Mouse (Mus musculus): ENCODE results near the gene Polr1a. TPM values are rescaled to one million over a fixed set of nuclear protein-coding genes. Genes with fewer than 3 reads are reported as not detected.

Polr1a gene
- polyA plus RNA-seq, 1 experiment from 2014 or later = 21.9 TPM

DNA sequence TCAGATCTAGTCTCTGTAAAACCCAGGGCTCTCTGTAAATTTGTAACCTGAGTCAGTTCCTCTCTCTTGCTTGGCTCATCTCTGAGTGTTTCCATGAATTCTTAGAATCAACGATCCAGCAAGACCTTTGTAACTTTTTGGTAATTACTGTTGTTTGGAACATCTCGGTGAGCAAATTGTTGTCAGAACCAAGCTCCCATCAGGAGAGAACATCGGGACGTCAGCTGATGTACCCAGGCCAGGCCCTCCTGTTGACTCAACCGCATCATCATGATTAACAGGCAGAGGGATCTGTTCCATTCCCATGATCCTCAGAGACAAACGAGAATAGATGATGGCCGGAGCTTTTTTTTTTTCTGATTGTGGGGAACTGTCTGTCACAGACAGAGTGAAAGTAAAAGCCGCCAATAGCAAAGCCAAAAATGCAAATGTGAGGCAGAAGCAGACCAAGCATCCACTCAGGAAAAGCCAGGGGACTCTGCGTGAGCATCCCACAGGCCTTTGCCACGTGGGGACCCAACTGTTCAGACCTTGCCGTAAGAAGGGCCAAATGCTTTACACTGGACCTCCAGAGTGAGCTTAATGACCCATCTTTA, 91.2 kb downstream of the Polr1a start:
- no peaks in the 10 kb centered on the region for H3K36me3 ChIP-seq (ENCODE audit: control insufficient read depth, insufficient read depth)
- no peak for ATAC-seq (replicated peaks; ENCODE audit: extremely low read depth, insufficient read depth, low FRiP score)
- no peak overlapping the region for H3K9ac ChIP-seq (ENCODE audit: low read length)
- H3K4me1 ChIP-seq (ENCODE audit: control insufficient read depth, insufficient read depth, low read length) = no peaks in the 10 kb centered on the region
- 85% methylated on average over 11 of the region's 11 CpGs for WGBS
- H3K9me3 ChIP-seq (replicated peaks; ENCODE audit: control insufficient read depth, low read length) = peaks cover 8% of the 10 kb centered on the region
- no peak overlapping the region for H3K4me2 ChIP-seq (ENCODE audit: low read depth, low read length)
- H3K27ac ChIP-seq (ENCODE audit: low read length) = no peak overlapping the region
- no peak overlapping the region for H3K4me3 ChIP-seq (ENCODE audit: low read length)
- H3K27me3 ChIP-seq (ENCODE audit: control insufficient read depth, insufficient read depth, low read length) = no peaks in the 10 kb centered on the region

- Histone ChIP-seq H3K4me2 (ENCODE audit: low read depth, low read length) (no peak overlapping the region), H3K27me3 (ENCODE audit: control insufficient read depth, insufficient read depth, low read length) (no peaks in the 10 kb centered on the region), H3K9ac (ENCODE audit: low read length) (no peak overlapping the region), H3K4me1 (ENCODE audit: control insufficient read depth, insufficient read depth, low read length) (no peaks in the 10 kb centered on the region), H3K36me3 (ENCODE audit: control insufficient read depth, insufficient read depth) (no peaks in the 10 kb centered on the region), H3K9me3 (replicated peaks; ENCODE audit: control insufficient read depth, low read length) (peaks cover 4% of the 10 kb centered on the region), H3K27ac (ENCODE audit: low read length) (no peak overlapping the region), H3K4me3 (ENCODE audit: low read length) (no peak overlapping the region)
- WGBS = 46% methylated on average over 5 of the region's 5 CpGs
- ATAC-seq (replicated peaks; ENCODE audit: extremely low read depth, insufficient read depth, low FRiP score) = no peak
Observed at GRCm38 (mm10) chr6:72001220-72001777, 92.4 kb downstream of the Polr1a start.

DNA sequence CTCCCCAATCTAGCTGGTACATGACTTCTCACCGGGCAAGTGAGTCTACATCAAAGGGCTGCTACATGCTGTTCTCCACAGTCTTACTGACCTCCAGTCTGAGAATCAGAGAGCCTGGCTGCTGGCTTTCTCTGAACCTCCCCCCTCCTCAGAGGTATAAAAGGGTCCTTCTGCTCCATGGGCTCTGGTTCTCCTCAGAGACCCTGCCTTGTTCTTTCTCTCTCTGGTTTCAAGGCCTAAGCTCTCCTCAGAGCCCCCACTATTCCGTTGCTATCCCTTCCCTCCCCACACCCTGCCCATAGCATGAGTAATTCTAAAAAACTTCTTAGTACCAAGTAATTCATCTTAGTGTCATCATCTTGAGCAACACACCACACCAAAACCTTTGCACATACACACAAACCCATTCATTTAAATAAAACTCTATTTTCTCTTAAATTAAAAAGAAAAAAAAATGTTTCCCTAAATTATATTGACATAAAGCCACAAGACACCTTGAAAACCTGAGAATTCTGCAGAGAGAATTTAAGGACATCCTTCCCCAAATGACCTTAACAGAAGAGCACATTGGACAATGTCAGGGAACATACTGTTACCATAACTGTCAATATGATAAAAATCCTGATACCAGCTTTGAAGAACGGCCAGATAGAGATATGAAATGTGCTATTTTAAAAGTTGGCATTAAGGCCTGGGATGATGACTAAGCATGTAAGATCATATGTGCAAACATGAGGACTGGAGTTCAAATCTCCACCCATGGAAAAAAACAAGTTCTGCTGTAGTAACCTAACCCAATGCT, 98.8 kb downstream of the Polr1a start:
- Histone ChIP-seq H3K27ac (ENCODE audit: low read length) (no peak overlapping the region), H3K9me3 (replicated peaks; ENCODE audit: control insufficient read depth, low read length) (peaks cover 3% of the 10 kb centered on the region; the same call in 1 of the 2 replicates), H3K4me1 (ENCODE audit: control insufficient read depth, insufficient read depth, low read length) (no peaks in the 10 kb centered on the region), H3K27me3 (ENCODE audit: control insufficient read depth, insufficient read depth, low read length) (no peaks in the 10 kb centered on the region), H3K9ac (ENCODE audit: low read length) (no peak overlapping the region), H3K4me2 (ENCODE audit: low read depth, low read length) (no peak overlapping the region), H3K36me3 (ENCODE audit: control insufficient read depth, insufficient read depth) (no peaks in the 10 kb centered on the region), H3K4me3 (ENCODE audit: low read length) (no peak overlapping the region)
- WGBS = 57% methylated on average over 3 of the region's 3 CpGs
- ATAC-seq (replicated peaks; ENCODE audit: extremely low read depth, insufficient read depth, low FRiP score) = no peak

DNA sequence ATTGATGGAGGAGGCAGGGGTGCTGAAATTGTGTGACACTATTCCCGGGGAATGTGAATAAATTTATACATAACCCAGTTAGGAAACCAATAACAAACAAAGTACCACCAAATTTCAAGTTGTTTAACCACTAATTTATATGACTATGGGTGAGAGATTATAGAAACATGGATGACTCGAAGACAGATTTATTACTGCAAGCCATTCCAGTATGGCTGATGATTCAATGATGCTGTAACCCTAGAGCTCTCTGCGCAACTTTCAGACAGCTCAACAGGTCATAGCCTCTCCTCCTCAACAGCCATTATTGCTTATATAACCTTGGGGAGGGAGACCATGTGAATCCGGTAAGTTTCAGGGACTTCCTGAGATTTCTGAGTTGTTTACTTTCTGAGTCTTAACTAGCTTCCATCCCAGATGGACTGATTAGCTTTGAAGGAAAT, 99.4 kb downstream of the Polr1a start:
- no peaks in the 10 kb centered on the region for H3K4me1 ChIP-seq (ENCODE audit: control insufficient read depth, insufficient read depth, low read length)
- H3K9ac ChIP-seq (ENCODE audit: low read length) = no peak overlapping the region
- H3K36me3 ChIP-seq (ENCODE audit: control insufficient read depth, insufficient read depth) = no peaks in the 10 kb centered on the region
- no peak overlapping the region for H3K4me2 ChIP-seq (ENCODE audit: low read depth, low read length)
- H3K9me3 ChIP-seq (replicated peaks; ENCODE audit: control insufficient read depth, low read length) = peaks cover 3% of the 10 kb centered on the region; the same call in 1 of the 2 replicates
- WGBS = 90% methylated on average over 4 of the region's 4 CpGs
- ATAC-seq (replicated peaks; ENCODE audit: extremely low read depth, insufficient read depth, low FRiP score) = no peak
- H3K27ac ChIP-seq (ENCODE audit: low read length) = no peak overlapping the region
- H3K27me3 ChIP-seq (ENCODE audit: control insufficient read depth, insufficient read depth, low read length) = no peaks in the 10 kb centered on the region
- no peak overlapping the region for H3K4me3 ChIP-seq (ENCODE audit: low read length)

GRCm38 (mm10) chr6:72009454-72009853, 100.6 kb downstream of the Polr1a start:
- H3K9ac ChIP-seq (ENCODE audit: low read length) = no peak overlapping the region
- no peak overlapping the region for H3K27ac ChIP-seq (ENCODE audit: low read length)
- H3K36me3 ChIP-seq (ENCODE audit: control insufficient read depth, insufficient read depth) = no peaks in the 10 kb centered on the region
- peaks cover 3% of the 10 kb centered on the region; the same call in 1 of the 2 replicates for H3K9me3 ChIP-seq (replicated peaks; ENCODE audit: control insufficient read depth, low read length)
- H3K4me2 ChIP-seq (ENCODE audit: low read depth, low read length) = no peak overlapping the region
- H3K27me3 ChIP-seq (ENCODE audit: control insufficient read depth, insufficient read depth, low read length) = no peaks in the 10 kb centered on the region
- WGBS = 82% methylated on average over 1 of the region's 1 CpGs
- no peak for ATAC-seq (replicated peaks; ENCODE audit: extremely low read depth, insufficient read depth, low FRiP score)
- no peaks in the 10 kb centered on the region for H3K4me1 ChIP-seq (ENCODE audit: control insufficient read depth, insufficient read depth, low read length)
- H3K4me3 ChIP-seq (ENCODE audit: low read length) = no peak overlapping the region

GRCm38 (mm10) chr6:72014033-72014432, 105.2 kb downstream of the Polr1a start:
- Histone ChIP-seq H3K36me3 (ENCODE audit: control insufficient read depth, insufficient read depth) (no peaks in the 10 kb centered on the region), H3K4me1 (ENCODE audit: control insufficient read depth, insufficient read depth, low read length) (no peaks in the 10 kb centered on the region), H3K4me3 (ENCODE audit: low read length) (no peak overlapping the region), H3K27me3 (ENCODE audit: control insufficient read depth, insufficient read depth, low read length) (no peaks in the 10 kb centered on the region), H3K9me3 (replicated peaks; ENCODE audit: control insufficient read depth, low read length) (no peaks in the 10 kb centered on the region), H3K4me2 (ENCODE audit: low read depth, low read length) (no peak overlapping the region), H3K9ac (ENCODE audit: low read length) (no peak overlapping the region), H3K27ac (ENCODE audit: low read length) (no peak overlapping the region)
- 60% methylated on average over 4 of the region's 4 CpGs for WGBS
- ATAC-seq (replicated peaks; ENCODE audit: extremely low read depth, insufficient read depth, low FRiP score) = no peak

- Histone ChIP-seq H3K27me3 (ENCODE audit: control insufficient read depth, insufficient read depth, low read length) (no peaks in the 10 kb centered on the region), H3K27ac (ENCODE audit: low read length) (no peak overlapping the region), H3K36me3 (ENCODE audit: control insufficient read depth, insufficient read depth) (no peaks in the 10 kb centered on the region), H3K4me1 (ENCODE audit: control insufficient read depth, insufficient read depth, low read length) (no peaks in the 10 kb centered on the region), H3K4me3 (ENCODE audit: low read length) (no peak overlapping the region), H3K9me3 (replicated peaks; ENCODE audit: control insufficient read depth, low read length) (no peaks in the 10 kb centered on the region), H3K4me2 (ENCODE audit: low read depth, low read length) (no peak overlapping the region), H3K9ac (ENCODE audit: low read length) (no peak overlapping the region)
- no peak for ATAC-seq (replicated peaks; ENCODE audit: extremely low read depth, insufficient read depth, low FRiP score)
- 72% methylated on average over 6 of the region's 6 CpGs for WGBS
Observed at GRCm38 (mm10) chr6:72018052-72018451, 109.2 kb downstream of the Polr1a start.

GRCm38 (mm10) chr6:72025497-72025896, 116.6 kb downstream of the Polr1a start:
- no peak for ATAC-seq (replicated peaks; ENCODE audit: extremely low read depth, insufficient read depth, low FRiP score)
- H3K9me3 ChIP-seq (replicated peaks; ENCODE audit: control insufficient read depth, low read length) = no peaks in the 10 kb centered on the region
- H3K4me3 ChIP-seq (ENCODE audit: low read length) = no peak overlapping the region
- no peaks in the 10 kb centered on the region for H3K4me1 ChIP-seq (ENCODE audit: control insufficient read depth, insufficient read depth, low read length)
- no peaks in the 10 kb centered on the region for H3K36me3 ChIP-seq (ENCODE audit: control insufficient read depth, insufficient read depth)
- no peak overlapping the region for H3K27ac ChIP-seq (ENCODE audit: low read length)
- H3K27me3 ChIP-seq (ENCODE audit: control insufficient read depth, insufficient read depth, low read length) = no peaks in the 10 kb centered on the region
- H3K4me2 ChIP-seq (ENCODE audit: low read depth, low read length) = no peak overlapping the region
- no peak overlapping the region for H3K9ac ChIP-seq (ENCODE audit: low read length)

DNA sequence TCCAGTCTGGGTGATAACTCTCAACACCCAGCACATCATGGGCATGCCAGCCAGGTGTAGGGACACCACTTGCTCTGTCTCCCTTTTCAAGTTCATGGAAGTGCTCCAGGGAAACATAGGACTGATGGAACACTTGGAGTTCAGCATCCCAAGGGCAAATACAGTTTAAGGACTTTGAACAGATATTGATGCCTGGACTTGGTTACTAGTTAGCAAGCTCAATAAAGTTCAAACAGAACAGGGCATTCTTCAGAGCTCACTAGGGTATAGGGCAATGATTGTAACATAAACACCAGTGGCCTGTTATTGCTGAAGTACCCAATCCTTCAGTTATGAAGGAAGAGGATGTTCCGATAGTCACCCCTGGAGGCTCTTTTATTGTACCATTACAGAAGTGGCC, 119.2 kb downstream of the Polr1a start:
- Histone ChIP-seq H3K27ac (ENCODE audit: low read length) (no peak overlapping the region), H3K4me1 (ENCODE audit: control insufficient read depth, insufficient read depth, low read length) (no peaks in the 10 kb centered on the region), H3K36me3 (ENCODE audit: control insufficient read depth, insufficient read depth) (no peaks in the 10 kb centered on the region), H3K4me3 (ENCODE audit: low read length) (no peak overlapping the region), H3K4me2 (ENCODE audit: low read depth, low read length) (no peak overlapping the region), H3K9ac (ENCODE audit: low read length) (no peak overlapping the region), H3K27me3 (ENCODE audit: control insufficient read depth, insufficient read depth, low read length) (no peaks in the 10 kb centered on the region), H3K9me3 (replicated peaks; ENCODE audit: control insufficient read depth, low read length) (no peaks in the 10 kb centered on the region)
- 100% methylated on average over 1 of the region's 1 CpGs for WGBS
- no peak for ATAC-seq (replicated peaks; ENCODE audit: extremely low read depth, insufficient read depth, low FRiP score)
